Mouse (Mus musculus) heart, embryonic 10.5 days (tissue): Measurements from ENCODE around the gene Bcl7a. TPM values are rescaled to one million over a fixed set of nuclear protein-coding genes. Genes with fewer than 3 reads are reported as not detected.

Experiments used
- DNase-seq: peaks from one replicate; pipeline ENCODE4 v3.0.0-alpha.2; 2017; ENCODE audit warnings: low spot score
- H3K27ac ChIP-seq: fragments of 300-500 bp; sonication (generic); 2 replicates; pipeline ENCODE4 v1.5.1; 2016; ENCODE audit warnings: mild to moderate bottlenecking
- H3K27me3 ChIP-seq: fragments of 300-500 bp; sonication (generic); 2 replicates; pipeline ENCODE4 v1.6.1; 2016; ENCODE audit warnings: mild to moderate bottlenecking; ENCODE audit not compliant: poor library complexity, insufficient read depth, severe bottlenecking
- H3K36me3 ChIP-seq: fragments of 300-500 bp; sonication (generic); 2 replicates; pipeline ENCODE4 v1.6.1; 2016; ENCODE audit warnings: mild to moderate bottlenecking, moderate library complexity
- H3K4me1 ChIP-seq: fragments of 300-500 bp; sonication (generic); 2 replicates; pipeline ENCODE4 v1.6.1; 2016; ENCODE audit warnings: mild to moderate bottlenecking
- H3K4me3 ChIP-seq: fragments of 300-500 bp; sonication (generic); 2 replicates; pipeline ENCODE4 v1.5.1; 2016; ENCODE audit warnings: mild to moderate bottlenecking, moderate library complexity
- H3K9me3 ChIP-seq: fragments of 300-500 bp; sonication (generic); 2 replicates; pipeline ENCODE4 v1.6.1; 2016; ENCODE audit warnings: mild to moderate bottlenecking, moderate library complexity
- WGBS: fragments of 180-500 bp; shearing (Covaris S2); methylation state at CpG from one replicate; pipeline ENCODE4 v1.1.7; 2016; 5-methylcytosine and 5-hydroxymethylcytosine counted together
- polyA plus RNA-seq: library from polyadenylated mRNA; unstranded; fragments of >200 nt; fragmentation: Nextera tagmentation; extraction: Ambion mirVana; gene quantifications from 2 replicates; pipeline ENCODE4 v1.2.1, GENCODE M21; 2016

The Bcl7a gene
- polyA plus RNA-seq, 1 experiment from 2014 or later: 21.9 TPM

- no peaks in the 10 kb centered on the region for H3K36me3 ChIP-seq
Measured at GRCm38 (mm10) chr5:123313058-123313630, 30.5 kb upstream of the Bcl7a start.

GRCm38 (mm10) chr5:123313851-123314380 is 29.7 kb upstream of the Bcl7a start:
- Histone ChIP-seq H3K9me3 (no peaks in the 10 kb centered on the region), H3K4me1 (peaks cover 32% of the 10 kb centered on the region), H3K36me3 (no peaks in the 10 kb centered on the region), H3K27me3 (peaks cover 7% of the 10 kb centered on the region), H3K27ac (peak overlapping the region; percentile 22; the same call in 1 of the 2 replicates), H3K4me3 (no peak overlapping the region)
- no peak for DNase-seq
- WGBS: 61% methylated on average over 11 of the region's 11 CpGs

More at GRCm38 (mm10) chr5:123313058-123313630, 30.5 kb upstream of the Bcl7a start:
- H3K27ac ChIP-seq: no peak overlapping the region
- H3K9me3 ChIP-seq: no peaks in the 10 kb centered on the region
- WGBS: 49% methylated on average over 12 of the region's 12 CpGs
- H3K4me3 ChIP-seq: no peak overlapping the region
- H3K4me1 ChIP-seq: peaks cover 30% of the 10 kb centered on the region
- H3K27me3 ChIP-seq: peaks cover 7% of the 10 kb centered on the region
- no peak for DNase-seq

GRCm38 (mm10) chr5:123315219-123315866 is 28.3 kb upstream of the Bcl7a start:
- no peak for DNase-seq
- 42% methylated on average over 10 of the region's 10 CpGs for WGBS
- peak overlapping the region; percentile 47; the same call in 1 of the 2 replicates for H3K27ac ChIP-seq

GRCm38 (mm10) chr5:123317992-123318391 is 25.6 kb upstream of the Bcl7a start:
- no peak for DNase-seq
- peak overlapping the region; percentile 22; the same call in 1 of the 2 replicates for H3K27ac ChIP-seq
- H3K4me3 ChIP-seq: peak overlapping the region; percentile 42
- H3K36me3 ChIP-seq: no peaks in the 10 kb centered on the region
- peaks cover 21% of the 10 kb centered on the region for H3K4me1 ChIP-seq
- H3K9me3 ChIP-seq: no peaks in the 10 kb centered on the region
- 18% methylated on average over 6 of the region's 6 CpGs for WGBS
- H3K27me3 ChIP-seq: no peaks in the 10 kb centered on the region

More at GRCm38 (mm10) chr5:123315219-123315866, 28.3 kb upstream of the Bcl7a start:
- Histone ChIP-seq H3K4me3 (no peak overlapping the region), H3K9me3 (no peaks in the 10 kb centered on the region), H3K36me3 (no peaks in the 10 kb centered on the region), H3K4me1 (peaks cover 23% of the 10 kb centered on the region), H3K27me3 (peaks cover 6% of the 10 kb centered on the region)

- H3K36me3 ChIP-seq: no peaks in the 10 kb centered on the region
- H3K9me3 ChIP-seq: no peaks in the 10 kb centered on the region
- no peak overlapping the region for H3K27ac ChIP-seq
- 0 out of 2 replicates have a peak, but pooled peaks cover under 1% of the 10 kb centered on the region for H3K27me3 ChIP-seq
- peaks cover 23% of the 10 kb centered on the region for H3K4me1 ChIP-seq
- H3K4me3 ChIP-seq: no peak overlapping the region
- DNase-seq: no peak
- WGBS: 94% methylated on average over 3 of the region's 3 CpGs
Measured at GRCm38 (mm10) chr5:123320136-123320535, 23.5 kb upstream of the Bcl7a start.

GRCm38 (mm10) chr5:123324242-123324641 is 19.4 kb upstream of the Bcl7a start:
- H3K4me1 ChIP-seq: 0 out of 2 replicates have a peak, but pooled peaks cover 7% of the 10 kb centered on the region
- H3K27ac ChIP-seq: no peak overlapping the region
- no peak for DNase-seq
- WGBS: 52% methylated on average over 15 of the region's 15 CpGs
- H3K27me3 ChIP-seq: 0 out of 2 replicates have a peak, but pooled peaks cover 11% of the 10 kb centered on the region
- no peaks in the 10 kb centered on the region for H3K9me3 ChIP-seq
- H3K36me3 ChIP-seq: no peaks in the 10 kb centered on the region
- no peak overlapping the region for H3K4me3 ChIP-seq

GRCm38 (mm10) chr5:123326006-123326750 is 17.5 kb upstream of the Bcl7a start:
- Histone ChIP-seq H3K36me3 (no peaks in the 10 kb centered on the region), H3K9me3 (no peaks in the 10 kb centered on the region), H3K27ac (no peak overlapping the region), H3K4me3 (no peak overlapping the region), H3K4me1 (0 out of 2 replicates have a peak, but pooled peaks cover 7% of the 10 kb centered on the region), H3K27me3 (0 out of 2 replicates have a peak, but pooled peaks cover 11% of the 10 kb centered on the region)
- WGBS: 76% methylated on average over 15 of the region's 15 CpGs
- DNase-seq: no peak

GRCm38 (mm10) chr5:123326751-123327148 is 16.9 kb upstream of the Bcl7a start:
- WGBS: 85% methylated on average over 9 of the region's 9 CpGs
- no peak for DNase-seq
- H3K36me3 ChIP-seq: no peaks in the 10 kb centered on the region
- H3K27me3 ChIP-seq: 0 out of 2 replicates have a peak, but pooled peaks cover 11% of the 10 kb centered on the region
- H3K4me3 ChIP-seq: no peak overlapping the region
- no peaks in the 10 kb centered on the region for H3K9me3 ChIP-seq
- H3K27ac ChIP-seq: no peak overlapping the region
- H3K4me1 ChIP-seq: 0 out of 2 replicates have a peak, but pooled peaks cover 7% of the 10 kb centered on the region

- Histone ChIP-seq H3K27ac (no peak overlapping the region), H3K9me3 (no peaks in the 10 kb centered on the region), H3K36me3 (no peaks in the 10 kb centered on the region), H3K27me3 (0 out of 2 replicates have a peak, but pooled peaks cover 11% of the 10 kb centered on the region), H3K4me1 (0 out of 2 replicates have a peak, but pooled peaks cover 7% of the 10 kb centered on the region), H3K4me3 (no peak overlapping the region)
- DNase-seq: no peak
- WGBS: 85% methylated on average over 8 of the region's 8 CpGs
Measured at GRCm38 (mm10) chr5:123327686-123328085, 15.9 kb upstream of the Bcl7a start.

GRCm38 (mm10) chr5:123333566-123333965 is 10.1 kb upstream of the Bcl7a start:
- Histone ChIP-seq H3K27me3 (no peaks in the 10 kb centered on the region), H3K4me3 (no peak overlapping the region), H3K36me3 (no peaks in the 10 kb centered on the region), H3K27ac (no peak overlapping the region), H3K9me3 (no peaks in the 10 kb centered on the region), H3K4me1 (no peaks in the 10 kb centered on the region)
- 80% methylated on average over 6 of the region's 6 CpGs for WGBS
- DNase-seq: no peak

- no peaks in the 10 kb centered on the region for H3K4me1 ChIP-seq
- DNase-seq: no peak
- no peak overlapping the region for H3K27ac ChIP-seq
- no peaks in the 10 kb centered on the region for H3K36me3 ChIP-seq
- H3K9me3 ChIP-seq: no peaks in the 10 kb centered on the region
- 76% methylated on average over 4 of the region's 4 CpGs for WGBS
- no peaks in the 10 kb centered on the region for H3K27me3 ChIP-seq
- H3K4me3 ChIP-seq: no peak overlapping the region
Measured at GRCm38 (mm10) chr5:123336205-123336961, 7.3 kb upstream of the Bcl7a start.

GRCm38 (mm10) chr5:123338463-123338862 is 5.2 kb upstream of the Bcl7a start:
- Histone ChIP-seq H3K9me3 (no peaks in the 10 kb centered on the region), H3K27ac (no peak overlapping the region), H3K36me3 (no peaks in the 10 kb centered on the region), H3K27me3 (no peaks in the 10 kb centered on the region), H3K4me1 (0 out of 2 replicates have a peak, but pooled peaks cover 2% of the 10 kb centered on the region), H3K4me3 (no peak overlapping the region)
- no peak for DNase-seq
- WGBS: 69% methylated on average over 3 of the region's 3 CpGs
